21 mouse cellular contexts compared by ENCODE assay signal in genomic region chr9:32661071-32661470, GRCm38 (mm10).
"Had no signal": no experiment of that assay in that cellular context is flagged by ENCODE, and none has a peak within 500 bp of the region (broad histone marks: within the 10 kb centered on the region; RNA-seq: fewer than 3 reads in every experiment).

No protein-coding gene starts in this region.

- H3K9me3 ChIP-seq: kidney, embryonic 15.5 days; limb, embryonic 10.5 days; liver, embryonic 12.5 days; liver, embryonic 15.5 days; lung, embryonic 15.5 days had no signal

- H3K4me1 ChIP-seq: liver, embryonic 12.5 days; liver, embryonic 15.5 days had no signal

- H3K4me2 ChIP-seq: kidney, embryonic 15.5 days; limb, embryonic 13.5 days; liver, embryonic 12.5 days; liver, embryonic 15.5 days; lung, embryonic 15.5 days; midbrain, embryonic 11.5 days had no signal

- ATAC-seq: liver, embryonic 12.5 days had no signal

- H3K36me3 ChIP-seq: kidney, embryonic 15.5 days; limb, embryonic 10.5 days; limb, embryonic 13.5 days; liver, embryonic 12.5 days; liver, embryonic 15.5 days; lung, embryonic 15.5 days had no signal

- H3K9ac ChIP-seq: kidney, embryonic 15.5 days; limb, embryonic 13.5 days; liver, embryonic 12.5 days; liver, embryonic 15.5 days; lung, embryonic 15.5 days had no signal

- H3K4me3 ChIP-seq: kidney, embryonic 15.5 days; limb, embryonic 10.5 days; limb, embryonic 13.5 days; liver, embryonic 12.5 days; liver, embryonic 15.5 days; lung, embryonic 15.5 days had no signal

- DNase-seq: kidney, adult 11 months; kidney, adult 8-10 months; kidney, postnatal 14 days; kidney, postnatal 4 days; liver; lung, adult 18-20 months; lung, postnatal 14 days; lung, postnatal 4 days; midbrain, embryonic 14.5 days; right cerebral cortex, adult 18-20 months; right cerebral cortex, postnatal 14 days; right cerebral cortex, postnatal 4 days; spleen, adult 18-20 months had no signal

- H3K27ac ChIP-seq: kidney, embryonic 15.5 days; limb, embryonic 10.5 days; limb, embryonic 13.5 days; liver, embryonic 12.5 days; liver, embryonic 15.5 days; lung, embryonic 15.5 days; stomach, postnatal 0 days had no signal

- H3K27me3 ChIP-seq: kidney, embryonic 15.5 days; liver, embryonic 12.5 days; liver, embryonic 15.5 days; lung, embryonic 15.5 days had no signal
